In the genomic region with DNA sequence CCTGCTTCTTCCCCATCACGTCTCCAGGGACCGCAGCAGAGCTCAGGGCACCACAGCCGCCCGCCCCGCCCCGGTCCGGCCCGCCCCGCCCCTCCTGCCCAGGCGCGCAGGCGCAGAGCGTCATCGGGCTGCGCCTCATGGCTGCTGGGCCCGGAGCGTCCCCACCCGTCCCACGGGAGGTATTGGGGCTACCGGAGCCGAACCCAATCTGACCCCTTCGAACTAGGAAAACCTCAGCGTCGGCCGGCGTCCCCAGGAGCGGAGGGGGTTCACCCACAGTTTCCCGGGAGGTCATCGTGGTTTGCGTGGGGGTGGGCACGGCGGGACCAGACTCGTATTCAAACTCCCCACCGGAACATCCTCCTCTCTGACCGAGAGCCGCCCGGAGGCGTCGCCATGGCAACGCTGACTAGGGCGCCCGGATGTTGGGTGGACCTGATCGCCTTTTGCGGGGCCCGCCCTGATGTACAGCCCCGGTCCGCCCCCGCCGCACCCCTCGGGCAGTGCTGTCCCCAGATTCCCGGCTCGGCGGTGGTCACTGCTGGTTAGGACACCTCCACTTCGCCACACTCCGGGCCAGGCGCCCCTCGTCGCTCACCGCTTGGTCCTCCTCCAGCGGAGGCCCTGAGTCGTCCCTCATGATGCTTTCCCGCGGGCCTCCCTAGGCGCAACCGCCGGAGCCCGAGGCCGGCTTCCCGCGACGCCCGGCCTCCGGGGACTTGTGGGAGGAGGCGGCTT, we compare ENCODE assay signal across 8 mouse cellular contexts. TPM values are rescaled to one million over a fixed set of nuclear protein-coding genes. Genes with fewer than 3 reads are reported as not detected.
A peak's percentile ranks its signal among the peaks of the same experiment; 100 is the strongest.
DNase-seq lines count a peak whose midpoint lies in the region; ATAC-seq and TF ChIP-seq lines count a peak whose summit lies in the region.

Tmem237 (minus strand) TSS at position 689 of the 738 bp plus-strand sequence.

- no peaks in the 10 kb centered on the region for H3K9me3 ChIP-seq in forebrain, embryonic 15.5 days
- no peaks in the 10 kb centered on the region for H3K9me3 ChIP-seq in lung, embryonic 14.5 days (ENCODE audit: low read depth, low read length)

- intact Hi-C loops in heart, postnatal 36 days (cut with DNase I) = no loop called here

- TF ChIP-seq CTCF in layer of hippocampus, adult 2 months (conservative IDR thresholded peaks at IDR 0.05) = no peak
- no peak for TF ChIP-seq CTCF in lung, embryonic 14.5 days (IDR thresholded peaks at IDR 0.05; ENCODE audit: low read depth)
- no peak for TF ChIP-seq CTCF in olfactory bulb, adult 2 months (IDR thresholded peaks at IDR 0.05; ENCODE audit: insufficient read depth, low read depth, low read length)
- 0 out of 2 replicates have a peak, but pooled peaks have one; percentile 7 for TF ChIP-seq CTCF in thymus, adult 2 months (IDR thresholded peaks at IDR 0.05; ENCODE audit: borderline replicate concordance, control insufficient read depth, extremely low read depth, insufficient read depth, low read length, poor library complexity)

- H3K27ac ChIP-seq in forebrain, embryonic 15.5 days (replicated peaks) = peak within 1 kb of the TSS; percentile 93
- H3K27ac ChIP-seq in layer of hippocampus, adult 2 months = peak within 1 kb of the TSS; percentile 98
- H3K27ac ChIP-seq in lung, embryonic 14.5 days (ENCODE audit: low read depth) = peak within 1 kb of the TSS; percentile 85
- H3K27ac ChIP-seq in olfactory bulb, adult 2 months (ENCODE audit: insufficient read depth, low read depth, low read length) = peak within 1 kb of the TSS; percentile 76
- no peak within 1 kb of the TSS for H3K27ac ChIP-seq in thymus, adult 2 months (ENCODE audit: control insufficient read depth, insufficient read depth, low read length)

- under 1% methylated on average over 72 of the region's 74 CpGs for WGBS in forebrain, embryonic 15.5 days
- 1% methylated on average over 73 of the region's 74 CpGs for WGBS in lung, embryonic 14.5 days
- WGBS in olfactory bulb, adult 2 months = under 1% methylated on average over 74 of the region's 74 CpGs
- WGBS in thymus, adult 2 months = under 1% methylated on average over 74 of the region's 74 CpGs

- H3K4me2 ChIP-seq in forebrain, embryonic 15.5 days (replicated peaks) = peak within 1 kb of the TSS; percentile 75
- peak within 1 kb of the TSS; percentile 85 for H3K4me2 ChIP-seq in lung, embryonic 14.5 days

- no peaks in the 10 kb centered on the region for H3K27me3 ChIP-seq in forebrain, embryonic 15.5 days
- H3K27me3 ChIP-seq in lung, embryonic 14.5 days (ENCODE audit: insufficient read depth, low read length) = no peaks in the 10 kb centered on the region
- no peaks in the 10 kb centered on the region for H3K27me3 ChIP-seq in thymus, adult 2 months (ENCODE audit: control insufficient read depth, insufficient read depth, low read length)

- peak; percentile 90 for DNase-seq in ES-CJ7 (ENCODE audit: low read depth, low spot score)
- peak; percentile 88 for DNase-seq in cerebellum, adult 11 months
- peak; percentile 91 to 93 for DNase-seq in heart, postnatal 36 days
- peak; percentile 92 for DNase-seq in layer of hippocampus, adult 2 months (ENCODE audit: low spot score in 2 of 2)
- peak; percentile 97 for DNase-seq in lung, embryonic 14.5 days
- DNase-seq in thymus, adult 2 months = peak; percentile 84

- peak; percentile 98 for ATAC-seq in forebrain, embryonic 15.5 days (replicated peaks)
- peak; percentile 99 for ATAC-seq in lung, embryonic 14.5 days (ENCODE audit: insufficient read depth)

- peak within 1 kb of the TSS; percentile 55 for H3K4me3 ChIP-seq in forebrain, embryonic 15.5 days
- H3K4me3 ChIP-seq in layer of hippocampus, adult 2 months = peak within 1 kb of the TSS; percentile 71
- peak within 1 kb of the TSS; percentile 64 for H3K4me3 ChIP-seq in lung, embryonic 14.5 days (ENCODE audit: low read depth, low read length)
- peak within 1 kb of the TSS; percentile 94 for H3K4me3 ChIP-seq in olfactory bulb, adult 2 months (ENCODE audit: insufficient read depth, low read depth, low read length)
- peak within 1 kb of the TSS; percentile 90 for H3K4me3 ChIP-seq in thymus, adult 2 months (ENCODE audit: control insufficient read depth, insufficient read depth, low read length)

- TF ChIP-seq POLR2A in olfactory bulb, adult 2 months (IDR thresholded peaks at IDR 0.05; ENCODE audit: insufficient read depth, low read depth, low read length) = peak; percentile 73
- TF ChIP-seq POLR2A in thymus, adult 2 months (IDR thresholded peaks at IDR 0.05; ENCODE audit: control insufficient read depth, extremely low read depth, insufficient read depth, low read length, poor library complexity) = peak; percentile 62; the same call in 1 of the 2 replicates

- peaks cover 21% of the 10 kb centered on the region for H3K4me1 ChIP-seq in forebrain, embryonic 15.5 days
- H3K4me1 ChIP-seq in lung, embryonic 14.5 days (ENCODE audit: insufficient read depth) = no peaks in the 10 kb centered on the region
- H3K4me1 ChIP-seq in olfactory bulb, adult 2 months (ENCODE audit: control insufficient read depth, insufficient read depth, low read length) = no peaks in the 10 kb centered on the region
- no peaks in the 10 kb centered on the region for H3K4me1 ChIP-seq in thymus, adult 2 months (replicated peaks; ENCODE audit: control insufficient read depth, insufficient read depth, low read length)

- peaks cover 6% of the 10 kb centered on the region; the same call in 1 of the 2 replicates for H3K36me3 ChIP-seq in forebrain, embryonic 15.5 days
- H3K36me3 ChIP-seq in lung, embryonic 14.5 days (ENCODE audit: insufficient read depth) = no peaks in the 10 kb centered on the region
- no peaks in the 10 kb centered on the region for H3K36me3 ChIP-seq in thymus, adult 2 months (ENCODE audit: control insufficient read depth, insufficient read depth, low read length)

- H3K9ac ChIP-seq in forebrain, embryonic 15.5 days (replicated peaks) = peak within 1 kb of the TSS; percentile 91
- H3K9ac ChIP-seq in lung, embryonic 14.5 days = peak within 1 kb of the TSS; percentile 67

RNA-seq across cellular contexts. Expression of gene Tmem237, which starts in this region (rescaled TPM):
- 51.5 and 52.9 TPM in 2 replicates for polyA plus RNA-seq in forebrain, embryonic 15.5 days (2015; fragmentation: Nextera tagmentation; extraction: Ambion mirVana)
- 1 to 10 TPM; 3.6 to 4.4 TPM for total RNA-seq in heart, postnatal 36 days (2021)
- 10 to 100 TPM; 29.8 to 31.6 TPM for total RNA-seq in layer of hippocampus, adult 2 months (2021)
- 43.3 and 45.7 TPM in 2 replicates for polyA plus RNA-seq in lung, embryonic 14.5 days (2014; fragmentation: Nextera tagmentation; extraction: Ambion mirVana)
- polyA plus RNA-seq in olfactory bulb, adult 2 months (2012; ENCODE audit: insufficient read depth, insufficient read length, low replicate concordance, missing spikeins) = not detected in 2 replicates
- polyA plus RNA-seq in thymus, adult 2 months (2012; rRNA removed) = 2.3 and 3.6 TPM in 2 replicates

Comparison
In these comparisons a context has a peak if more than half of its experiments do, and no peak if none do; other contexts are left out.
1. RNA of gene Tmem237 (total RNA-seq): 29.8 to 31.6 TPM in layer of hippocampus, adult 2 months; 3.6 to 4.4 TPM in heart, postnatal 36 days; every median in the first group is over 4 times any median in the second.
2. Peak in every context shown above with its lines, with median percentiles within 50 percentile points of each other: DNase-seq and H3K4me3 ChIP-seq.